Mouse (Mus musculus): ENCODE measurements around the gene Vwc2l. TPM values are rescaled to one million over a fixed set of nuclear protein-coding genes. Genes with fewer than 3 reads are reported as not detected.

Gene Vwc2l
- polyA plus RNA-seq, 1 experiment, result not detected

DNA sequence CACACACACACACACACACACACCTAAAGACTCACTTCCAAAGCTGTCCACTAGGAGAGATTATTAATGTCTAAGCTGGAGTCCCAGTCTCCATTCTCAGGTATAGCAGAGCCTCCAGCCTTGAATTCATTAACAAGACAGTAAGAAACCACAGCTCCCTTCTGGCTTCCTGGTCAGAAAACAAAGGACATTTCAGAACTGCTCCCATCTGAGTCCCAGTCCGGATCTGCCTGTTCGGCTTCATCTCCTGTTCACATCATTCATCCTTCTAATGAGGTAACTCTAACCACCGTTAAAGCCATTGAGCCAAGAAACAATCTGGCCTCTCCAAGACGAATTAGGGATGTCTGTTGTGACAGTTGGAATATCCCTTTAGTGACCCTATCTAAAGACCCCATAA lies 185.7 kb downstream of the Vwc2l start:
- no peak for DNase-seq (ENCODE audit: low read depth)

DNA sequence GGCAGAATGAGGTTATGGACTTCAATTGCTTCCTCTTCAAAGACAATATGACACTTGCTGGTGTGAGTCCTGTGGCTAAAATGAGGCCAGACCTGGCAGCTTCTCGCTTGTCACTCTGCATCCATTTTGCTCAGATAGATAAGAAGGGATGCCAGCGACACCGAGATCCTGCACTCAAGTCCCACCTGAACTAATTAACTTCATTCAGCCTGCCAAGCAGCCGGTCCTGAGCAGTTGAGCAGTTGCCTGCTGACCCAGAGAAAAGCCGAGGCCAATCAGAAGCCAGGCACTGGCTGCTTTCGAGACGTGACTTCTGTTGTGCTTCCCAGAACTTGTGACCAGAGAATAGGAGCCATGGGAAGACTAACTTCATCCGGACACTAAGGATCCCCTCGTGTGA lies 187.6 kb downstream of the Vwc2l start:
- no peak for DNase-seq (ENCODE audit: low read depth)

DNA sequence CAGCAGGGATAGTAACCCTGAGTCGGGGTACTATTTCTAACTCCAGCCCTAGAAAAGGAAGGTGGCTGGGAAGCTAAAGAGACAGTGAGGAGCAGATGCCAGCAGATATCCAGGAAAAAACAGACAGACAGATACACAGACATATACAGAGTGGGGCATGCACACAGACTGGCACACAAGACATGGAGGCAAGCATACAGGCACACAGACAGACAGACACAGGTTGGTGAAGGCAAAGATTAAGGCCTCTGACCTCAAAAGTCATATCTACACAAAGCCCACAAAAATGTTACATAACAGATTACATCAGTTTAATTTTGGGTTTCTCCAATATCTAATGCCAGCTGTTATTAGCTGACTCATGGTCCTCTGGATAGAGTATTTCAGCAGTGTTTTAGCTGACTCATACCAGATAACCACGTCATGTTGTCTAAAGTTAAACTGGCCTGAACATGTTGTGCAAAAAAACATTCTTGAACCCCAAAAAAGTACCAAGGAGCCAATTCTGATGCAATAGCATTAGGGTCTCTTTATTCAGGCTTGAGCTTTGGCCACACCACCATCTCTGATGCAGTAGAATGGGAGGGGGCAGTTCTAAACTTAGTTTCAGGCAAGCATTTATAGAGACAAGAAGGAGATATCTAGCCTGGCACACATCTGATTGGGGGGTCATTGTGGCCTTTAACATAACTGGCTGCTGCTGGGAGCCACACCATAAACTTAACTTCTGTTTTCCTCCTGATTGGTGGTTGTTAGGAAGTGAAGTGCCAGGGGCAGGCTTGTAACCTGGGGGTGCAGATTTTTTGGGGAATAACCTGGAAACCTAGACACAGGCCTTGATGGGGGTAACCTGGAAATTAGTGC lies 192.9 kb downstream of the Vwc2l start:
- DNase-seq (ENCODE audit: low read depth), result no peak

DNA sequence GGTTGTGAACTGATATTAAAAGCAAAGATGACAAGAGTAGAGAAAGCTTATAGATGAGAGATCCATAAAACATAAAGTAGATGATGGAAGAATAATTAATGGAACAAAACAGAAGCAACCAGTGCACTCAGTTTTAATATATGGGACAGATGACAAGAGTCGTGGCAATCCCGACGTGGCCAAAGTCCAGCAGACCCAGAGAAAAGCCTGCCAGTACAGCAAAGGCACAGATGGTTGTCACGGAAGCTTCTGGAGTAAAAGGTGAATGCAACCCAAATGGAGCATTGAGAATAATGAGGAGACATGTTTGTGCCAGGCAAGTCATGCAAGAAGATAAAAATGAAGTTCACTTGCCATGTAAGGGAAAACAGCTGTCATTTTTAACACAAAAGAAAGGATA lies 207.5 kb downstream of the Vwc2l start:
- no peak for DNase-seq (ENCODE audit: low read depth)
